In genomic region chr1:38992365-38992764, GRCm38 (mm10) we compare ENCODE assay signal across 13 mouse cellular contexts. TPM values are rescaled to one million over a fixed set of nuclear protein-coding genes. Genes with fewer than 3 reads are reported as not detected.
DNase-seq lines count a peak whose midpoint lies in the region.
"Had no signal": no experiment of that assay in that cellular context is flagged by ENCODE, and none has a peak within 500 bp of the region (broad histone marks: within the 10 kb centered on the region; RNA-seq: fewer than 3 reads in every experiment).

No protein-coding gene starts in this region.

- intact Hi-C loops in gastrocnemius, postnatal 36 days (cut with DNase I), result no loop called here

- DNase-seq in gastrocnemius, postnatal 10 days, result peak; percentile 39
- DNase-seq in gastrocnemius, postnatal 36 days, result no peak
- peak; percentile 61 to 70 for DNase-seq in kidney, adult 8-10 months
- DNase-seq in kidney, postnatal 4 days, result no peak
- DNase-seq in cerebellum, adult 18-20 months, result peak; percentile 38 to 44
- DNase-seq in kidney, postnatal 14 days, result peak; percentile 63
- DNase-seq in ovary, postnatal 36 days (ENCODE audit: low spot score), result no peak
- DNase-seq in thymus, adult 18-20 months, result no peak
- DNase-seq: B cell, adult 2 months; lung, embryonic 14.5 days; thymus, postnatal 36 days had no signal

RNA-seq across cellular contexts. Expression of gene Pdcl3, which starts 7.0 kb away (rescaled TPM):
- 10 to 100 TPM; 88.6 to 89.5 TPM for total RNA-seq in gastrocnemius, postnatal 10 days (2021)
- total RNA-seq in gastrocnemius, postnatal 36 days (2021), result 10 to 100 TPM; 54.8 to 62.3 TPM

RNA-seq across cellular contexts. Expression of gene Nms, which starts 53.4 kb away (rescaled TPM):
- not detected for total RNA-seq in gastrocnemius, postnatal 10 days (2021)
- not detected for total RNA-seq in gastrocnemius, postnatal 36 days (2021)
- total RNA-seq: G1E; layer of hippocampus, postnatal 25 days had no signal

Comparison
In these comparisons a context has a peak if more than half of its experiments do, and no peak if none do; other contexts are left out.
1. DNase-seq: peak in gastrocnemius, postnatal 10 days (single experiment), kidney, adult 8-10 months (2 of 2), cerebellum, adult 18-20 months (2 of 2) and kidney, postnatal 14 days (single experiment); none in gastrocnemius, postnatal 36 days (0 of 2), kidney, postnatal 4 days (0 of 2), ovary, postnatal 36 days (single experiment) and thymus, adult 18-20 months (0 of 2).